Mouse (Mus musculus) forebrain, postnatal 0 days (tissue): ENCODE measurements at regions not wholly inside any gene's neighbourhood (a gene's known extent, or its start where the extent isn't known, plus 50 kb on each side); places are given as distances from the start of the nearest gene placed in this dataset.

ENCODE experiments used
- ATAC-seq: fragments of 200-750 bp; cut with Nextera tagmentation; 2 replicates; pipeline ENCODE4 v1.8.0; 2017; ENCODE audit warnings: mild to moderate bottlenecking, moderate library complexity
- DNase-seq: peaks from one replicate; pipeline ENCODE4 v3.0.0-alpha.2; 2015
- H3K27ac ChIP-seq: fragments of 300-500 bp; sonication (generic); 2 replicates; pipeline ENCODE4 v1.5.1; 2014; ENCODE audit warnings: low read depth, mild to moderate bottlenecking, antibody characterized with exemption, low read length, moderate library complexity, mixed read lengths
- H3K27me3 ChIP-seq: fragments of 300-500 bp; sonication (generic); 2 replicates; pipeline ENCODE4 v1.6.1; 2014; ENCODE audit warnings: mild to moderate bottlenecking, low read length, mixed read lengths; ENCODE audit not compliant: insufficient read depth
- H3K36me3 ChIP-seq: fragments of 300-500 bp; sonication (generic); 2 replicates; pipeline ENCODE4 v1.6.1; 2014; ENCODE audit warnings: mild to moderate bottlenecking, moderate library complexity; ENCODE audit not compliant: insufficient read depth
- H3K4me1 ChIP-seq: fragments of 300-500 bp; sonication (generic); 2 replicates; pipeline ENCODE4 v1.6.1; 2014; ENCODE audit warnings: antibody characterized with exemption; ENCODE audit not compliant: insufficient read depth
- H3K4me2 ChIP-seq: fragments of 300-500 bp; sonication (generic); 2 replicates; pipeline ENCODE4 v1.6.1; 2014; ENCODE audit warnings: low read depth, mild to moderate bottlenecking, moderate library complexity
- H3K4me3 ChIP-seq: fragments of 300-500 bp; sonication (generic); 2 replicates; pipeline ENCODE4 v1.5.1; 2014; ENCODE audit warnings: low read depth, low read length, mixed read lengths
- H3K9ac ChIP-seq: fragments of 300-500 bp; sonication (generic); 2 replicates; pipeline ENCODE4 v1.6.1; 2014; ENCODE audit warnings: mild to moderate bottlenecking
- H3K9me3 ChIP-seq: fragments of 300-500 bp; sonication (generic); 2 replicates; pipeline ENCODE4 v1.6.1; 2016; ENCODE audit warnings: low read length
- CTCF ChIP-seq: sonication (generic); IDR thresholded peaks from 2 replicates; pipeline ENCODE4 v1.5.1; 2016; ENCODE audit warnings: antibody characterized with exemption, control low read depth, low read depth
- WGBS: fragments of 180-500 bp; shearing (Covaris S2); extraction: QIAGEN DNeasy Blood & Tissue Kit; methylation state at CpG from one replicate; pipeline ENCODE4 v1.1.7; 2014; 5-methylcytosine and 5-hydroxymethylcytosine counted together

- Histone ChIP-seq H3K9ac (no peak overlapping the region), H3K4me2 (no peak overlapping the region), H3K27ac (no peak overlapping the region), H3K27me3 (no peaks in the 10 kb centered on the region; the same call in 1 of the 2 replicates), H3K4me1 (no peaks in the 10 kb centered on the region), H3K4me3 (no peak overlapping the region), H3K9me3 (no peaks in the 10 kb centered on the region), H3K36me3 (no peaks in the 10 kb centered on the region)
- no peak for TF ChIP-seq CTCF
- DNase-seq, result peak; percentile 20
- WGBS, result 30% methylated on average over 14 of the region's 14 CpGs
- ATAC-seq, result no peak
These were observed 118.8 kb upstream of the Cxcl12 start for GRCm38 (mm10) chr6:117049459-117050010.

GRCm38 (mm10) chr6:117060688-117061087 lies 107.6 kb upstream of the Cxcl12 start:
- H3K4me1 ChIP-seq, result peaks cover 4% of the 10 kb centered on the region; the same call in 1 of the 2 replicates
- 68% methylated on average over 3 of the region's 3 CpGs for WGBS
- no peak overlapping the region for H3K4me2 ChIP-seq
- ATAC-seq (no peak), DNase-seq (no peak)
- H3K36me3 ChIP-seq, result no peaks in the 10 kb centered on the region
- no peaks in the 10 kb centered on the region for H3K27me3 ChIP-seq
- no peaks in the 10 kb centered on the region for H3K9me3 ChIP-seq
- no peak overlapping the region for H3K9ac ChIP-seq
- TF ChIP-seq CTCF, result no peak
- no peak overlapping the region for H3K4me3 ChIP-seq
- H3K27ac ChIP-seq, result no peak overlapping the region

- WGBS, result 74% methylated on average over 9 of the region's 9 CpGs
- Histone ChIP-seq H3K27me3 (no peaks in the 10 kb centered on the region), H3K9me3 (no peaks in the 10 kb centered on the region), H3K4me3 (no peak overlapping the region), H3K36me3 (no peaks in the 10 kb centered on the region), H3K9ac (no peak overlapping the region), H3K4me2 (no peak overlapping the region), H3K4me1 (no peaks in the 10 kb centered on the region), H3K27ac (no peak overlapping the region)
- no peak for ATAC-seq
- no peak for DNase-seq
- no peak for TF ChIP-seq CTCF
These were observed 100.6 kb upstream of the Cxcl12 start for GRCm38 (mm10) chr6:117067541-117068305.

GRCm38 (mm10) chr6:117071311-117071710 lies 97.0 kb upstream of the Cxcl12 start:
- no peak for TF ChIP-seq CTCF

GRCm38 (mm10) chr6:117071857-117072256 lies 96.5 kb upstream of the Cxcl12 start:
- Histone ChIP-seq H3K4me3 (no peak overlapping the region), H3K9me3 (no peaks in the 10 kb centered on the region), H3K4me1 (no peaks in the 10 kb centered on the region), H3K27ac (no peak overlapping the region), H3K36me3 (no peaks in the 10 kb centered on the region), H3K27me3 (no peaks in the 10 kb centered on the region), H3K9ac (no peak overlapping the region), H3K4me2 (no peak overlapping the region)
- ATAC-seq, result no peak
- no peak for DNase-seq
- no peak for TF ChIP-seq CTCF
- 83% methylated on average over 8 of the region's 8 CpGs for WGBS

More at GRCm38 (mm10) chr6:117071311-117071710, 97.0 kb upstream of the Cxcl12 start:
- peak; percentile 59 for DNase-seq
- Histone ChIP-seq H3K4me2 (no peak overlapping the region), H3K27me3 (no peaks in the 10 kb centered on the region), H3K27ac (no peak overlapping the region), H3K4me1 (no peaks in the 10 kb centered on the region), H3K36me3 (no peaks in the 10 kb centered on the region), H3K9me3 (no peaks in the 10 kb centered on the region), H3K9ac (no peak overlapping the region), H3K4me3 (no peak overlapping the region)
- peak; percentile 42; the same call in 1 of the 2 replicates for ATAC-seq
- WGBS, result 67% methylated on average over 6 of the region's 6 CpGs

- H3K27me3 ChIP-seq, result no peaks in the 10 kb centered on the region
- no peaks in the 10 kb centered on the region for H3K4me1 ChIP-seq
- WGBS, result 56% methylated on average over 5 of the region's 5 CpGs
- H3K4me3 ChIP-seq, result no peak overlapping the region
- no peak overlapping the region for H3K4me2 ChIP-seq
- H3K9ac ChIP-seq, result no peak overlapping the region
- H3K36me3 ChIP-seq, result no peaks in the 10 kb centered on the region
- no peak for ATAC-seq
- H3K27ac ChIP-seq, result no peak overlapping the region
- DNase-seq, result no peak
- H3K9me3 ChIP-seq, result no peaks in the 10 kb centered on the region
- TF ChIP-seq CTCF, result no peak
These were observed 88.8 kb upstream of the Cxcl12 start for GRCm38 (mm10) chr6:117079500-117079899.

GRCm38 (mm10) chr6:117080973-117081372 lies 87.4 kb upstream of the Cxcl12 start:
- ATAC-seq (no peak), DNase-seq (no peak)
- peak; percentile 50 for TF ChIP-seq CTCF
- 52% methylated on average over 13 of the region's 13 CpGs for WGBS
- Histone ChIP-seq H3K36me3 (no peaks in the 10 kb centered on the region), H3K4me2 (no peak overlapping the region), H3K4me1 (no peaks in the 10 kb centered on the region), H3K27me3 (no peaks in the 10 kb centered on the region), H3K27ac (no peak overlapping the region), H3K9me3 (no peaks in the 10 kb centered on the region), H3K4me3 (no peak overlapping the region), H3K9ac (no peak overlapping the region)
